Mouse (Mus musculus): ENCODE measurements around the gene Carm1. TPM values are rescaled to one million over a fixed set of nuclear protein-coding genes. Genes with fewer than 3 reads are reported as not detected.
"Not testable (repeated sequence)": the region's sequence is repeated elsewhere in the genome, so short reads cannot be mapped to it uniquely, and the experiment has no call there.

Gene Carm1
- polyA plus RNA-seq, 1 experiment from 2014 or later = 26.2 TPM

DNA sequence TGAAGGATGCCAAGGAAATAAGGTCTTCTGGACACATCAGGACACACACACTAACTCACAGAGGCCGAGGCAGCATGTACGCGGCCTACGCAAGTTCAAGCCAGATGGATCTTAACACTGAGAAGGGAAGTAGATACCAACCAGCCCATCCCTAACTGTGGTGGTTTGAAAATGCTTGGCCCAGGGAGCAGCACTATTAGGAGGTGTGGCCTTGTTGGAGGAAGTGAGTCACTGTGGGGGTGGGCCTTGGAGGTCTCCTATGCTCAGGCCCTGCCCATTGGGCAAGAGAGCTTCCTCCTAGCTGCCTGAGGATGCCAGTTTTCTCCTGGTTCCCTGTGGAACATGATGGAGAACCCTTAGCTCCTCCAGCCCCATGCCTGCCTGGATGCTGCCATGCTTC lies 33.2 kb upstream of the Carm1 start:
- 96% methylated on average over 4 of the region's 4 CpGs for WGBS
- ATAC-seq (replicated peaks; ENCODE audit: insufficient number of reproducible peaks, insufficient read depth, low FRiP score, low read depth) = no peak
- H3K9me3 ChIP-seq (replicated peaks) = no peaks in the 10 kb centered on the region

DNA sequence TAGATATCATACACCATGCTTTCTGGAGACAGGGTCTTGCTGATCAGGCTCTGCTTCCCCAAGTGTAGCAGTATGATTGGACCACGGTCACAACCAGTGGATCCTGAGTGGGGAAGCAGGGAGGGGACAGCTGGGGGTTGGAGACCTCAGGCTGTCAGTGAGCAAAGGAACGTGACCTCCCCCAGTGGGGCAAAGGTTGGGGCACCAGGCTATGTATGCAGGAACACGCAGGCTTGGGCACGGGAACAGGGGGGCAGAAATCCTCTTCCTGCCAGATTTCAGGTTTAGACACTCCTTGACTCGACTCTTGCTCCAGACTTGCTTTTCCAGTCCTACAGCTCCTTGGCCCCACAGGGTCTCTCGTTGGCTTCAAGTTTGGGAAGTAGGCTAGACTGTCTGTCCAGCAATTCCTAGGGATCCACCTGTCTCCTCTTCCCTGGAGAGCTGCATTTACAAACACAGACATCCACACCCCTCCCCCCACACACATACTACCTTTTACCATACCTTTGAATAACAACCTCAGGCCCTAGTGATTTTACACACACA lies 28.7 kb upstream of the Carm1 start:
- Histone ChIP-seq H3K4me2 (no peak overlapping the region), H3K9ac (no peak overlapping the region), H3K27ac (no peak overlapping the region), H3K9me3 (replicated peaks) (no peaks in the 10 kb centered on the region), H3K4me3 (no peak overlapping the region), H3K27me3 (no peaks in the 10 kb centered on the region), H3K4me1 (replicated peaks) (no peaks in the 10 kb centered on the region), H3K36me3 (no peaks in the 10 kb centered on the region)
- ATAC-seq (replicated peaks; ENCODE audit: insufficient number of reproducible peaks, insufficient read depth, low FRiP score, low read depth) = no peak
- WGBS = 72% methylated on average over 6 of the region's 6 CpGs

More for the DNA sequence above, 33.2 kb upstream of the Carm1 start:
- Histone ChIP-seq H3K4me1 (replicated peaks) (peaks cover 14% of the 10 kb centered on the region), H3K9ac (no peak overlapping the region), H3K36me3 (peaks cover 4% of the 10 kb centered on the region; the same call in 1 of the 2 replicates), H3K27me3 (no peaks in the 10 kb centered on the region), H3K4me3 (no peak overlapping the region), H3K27ac (no peak overlapping the region), H3K4me2 (no peak overlapping the region)

- not testable (repeated sequence) for H3K4me2 ChIP-seq; H3K36me3 ChIP-seq; H3K9me3 ChIP-seq (replicated peaks); H3K27ac ChIP-seq; H3K27me3 ChIP-seq; ATAC-seq (replicated peaks; ENCODE audit: insufficient number of reproducible peaks, insufficient read depth, low FRiP score, low read depth); H3K9ac ChIP-seq; H3K4me3 ChIP-seq; H3K4me1 ChIP-seq (replicated peaks)
- 83% methylated on average over 6 of the region's 6 CpGs for WGBS
These were observed 28.0 kb upstream of the Carm1 start for GRCm38 (mm10) chr9:21518690-21519089.

- H3K4me2 ChIP-seq = no peak overlapping the region
- H3K9me3 ChIP-seq (replicated peaks) = no peaks in the 10 kb centered on the region
- H3K4me3 ChIP-seq = no peak overlapping the region
- peaks cover 6% of the 10 kb centered on the region; the same call in 1 of the 2 replicates for H3K4me1 ChIP-seq (replicated peaks)
- no peak overlapping the region for H3K9ac ChIP-seq
- no peaks in the 10 kb centered on the region for H3K27me3 ChIP-seq
- whole genome bisulfite sequencing = 65% methylated on average over 7 of the region's 7 CpGs
- no peak overlapping the region for H3K27ac ChIP-seq
- no peaks in the 10 kb centered on the region for H3K36me3 ChIP-seq
- no peak for ATAC-seq (replicated peaks; ENCODE audit: insufficient number of reproducible peaks, insufficient read depth, low FRiP score, low read depth)
These were observed 21.4 kb upstream of the Carm1 start for GRCm38 (mm10) chr9:21525142-21525936.

DNA sequence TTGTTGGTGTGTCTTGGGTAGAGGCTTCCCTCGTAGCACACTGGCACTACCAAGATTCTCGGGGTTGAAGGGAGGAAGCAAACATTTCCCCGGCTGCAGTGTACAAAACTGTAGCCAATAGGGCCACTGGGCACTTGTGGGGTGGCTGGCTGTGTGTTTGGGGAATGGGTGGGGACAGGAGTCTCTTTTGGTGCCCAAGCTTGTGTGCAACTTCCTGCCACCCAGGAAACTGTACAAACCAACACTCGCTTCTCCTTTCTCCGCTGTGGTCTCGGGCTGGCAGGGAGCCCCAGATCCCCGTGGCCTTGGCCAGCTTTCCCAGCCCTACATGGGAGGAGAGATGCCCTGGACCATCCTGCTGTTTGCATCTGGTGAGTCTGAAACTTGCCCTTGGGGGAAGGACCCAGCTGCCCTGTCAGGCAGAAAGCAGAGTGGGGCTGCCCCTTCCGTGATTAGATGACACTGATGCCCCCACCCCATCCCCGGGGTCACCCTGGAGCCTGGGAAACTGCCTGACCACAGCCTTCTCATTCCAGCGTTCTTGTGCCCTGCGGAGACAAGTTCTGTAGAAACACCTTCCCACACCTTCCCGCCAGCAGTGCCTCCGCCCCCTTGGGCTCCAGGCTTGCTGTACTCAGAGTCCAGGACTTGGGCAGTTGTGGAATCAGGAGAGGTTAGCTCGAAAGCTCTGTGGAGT lies 20.6 kb upstream of the Carm1 start, which contains the start of gene AB124611:
AB124611 (plus strand) TSS at position 240 of the 697 bp plus-strand sequence.
- 54% methylated on average over 14 of the region's 14 CpGs for WGBS
- no peak for ATAC-seq (replicated peaks; ENCODE audit: insufficient number of reproducible peaks, insufficient read depth, low FRiP score, low read depth)

DNA sequence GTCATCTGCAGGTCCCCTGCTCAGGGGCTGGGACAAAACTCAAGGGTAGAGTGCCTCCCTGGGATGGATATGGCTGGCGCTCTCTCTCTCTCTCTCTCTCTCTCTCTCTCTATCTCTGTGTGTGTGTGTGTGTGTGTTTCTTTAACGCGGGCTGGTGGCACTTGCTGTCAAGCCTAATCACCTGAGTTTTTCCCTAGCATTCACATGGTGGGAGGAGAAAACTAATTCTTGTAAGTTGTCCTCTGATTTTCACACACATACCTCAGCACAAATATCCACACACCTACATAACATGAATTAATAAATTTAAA lies 20.1 kb upstream of the Carm1 start:
- Histone ChIP-seq H3K27me3 (no peaks in the 10 kb centered on the region), H3K9ac (peak overlapping the region; percentile 14; the same call in 1 of the 2 replicates), H3K4me1 (replicated peaks) (peaks cover 6% of the 10 kb centered on the region; the same call in 1 of the 2 replicates), H3K27ac (no peak overlapping the region), H3K9me3 (replicated peaks) (no peaks in the 10 kb centered on the region), H3K4me3 (no peak overlapping the region), H3K36me3 (no peaks in the 10 kb centered on the region), H3K4me2 (peak overlapping the region; percentile 24; the same call in 1 of the 2 replicates)
- ATAC-seq (replicated peaks; ENCODE audit: insufficient number of reproducible peaks, insufficient read depth, low FRiP score, low read depth) = no peak
- 38% methylated on average over 3 of the region's 3 CpGs for WGBS

More for the DNA sequence above, 20.6 kb upstream of the Carm1 start, which contains the start of gene AB124611:
- Histone ChIP-seq H3K9me3 (replicated peaks) (no peaks in the 10 kb centered on the region), H3K27ac (0 out of 2 replicates have a peak within 1 kb of the TSS, but pooled peaks have one; percentile 9), H3K4me1 (replicated peaks) (peaks cover 6% of the 10 kb centered on the region; the same call in 1 of the 2 replicates), H3K27me3 (no peaks in the 10 kb centered on the region), H3K36me3 (no peaks in the 10 kb centered on the region), H3K4me3 (peak within 1 kb of the TSS; percentile 16; the same call in 1 of the 2 replicates), H3K9ac (peak within 1 kb of the TSS; percentile 14; the same call in 1 of the 2 replicates), H3K4me2 (peak within 1 kb of the TSS; percentile 24; the same call in 1 of the 2 replicates)

DNA sequence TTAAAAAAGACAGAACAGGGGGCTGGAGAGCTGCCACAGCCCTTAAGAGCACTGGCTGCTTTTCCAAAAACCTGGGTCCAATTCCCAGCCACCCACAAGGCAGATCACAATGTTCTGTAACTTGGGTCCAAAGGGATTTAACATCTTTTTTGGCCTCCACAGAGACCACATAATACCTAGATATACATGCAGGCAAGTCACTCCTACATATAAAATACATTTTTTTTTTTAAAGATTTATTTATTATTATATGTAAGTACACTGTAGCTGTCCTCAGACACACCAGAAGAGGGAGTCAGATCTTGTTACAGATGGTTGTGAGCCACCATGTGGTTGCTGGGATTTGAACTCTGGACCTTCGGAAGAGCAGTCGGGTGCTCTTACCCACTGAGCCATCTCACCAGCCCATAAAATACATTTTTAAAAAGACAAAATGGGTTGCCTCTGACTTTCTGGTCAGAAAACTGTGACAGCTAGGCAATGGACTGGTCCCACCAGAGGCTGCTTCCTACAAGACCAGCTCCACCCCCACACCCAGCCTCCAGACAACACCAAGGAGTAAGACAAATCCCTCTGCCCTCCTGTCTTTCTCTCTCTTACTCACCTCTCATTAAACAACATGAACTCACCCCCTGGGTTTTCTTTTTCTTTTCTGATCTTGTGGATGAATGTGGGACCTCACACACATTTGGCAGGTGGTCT lies 19.4 kb upstream of the Carm1 start:
- no peak overlapping the region for H3K4me3 ChIP-seq
- no peak overlapping the region for H3K4me2 ChIP-seq
- no peak for ATAC-seq (replicated peaks; ENCODE audit: insufficient number of reproducible peaks, insufficient read depth, low FRiP score, low read depth)
- 82% methylated on average over 2 of the region's 2 CpGs for WGBS
- H3K27ac ChIP-seq = no peak overlapping the region
- no peaks in the 10 kb centered on the region for H3K9me3 ChIP-seq (replicated peaks)
- no peaks in the 10 kb centered on the region for H3K36me3 ChIP-seq
- H3K27me3 ChIP-seq = no peaks in the 10 kb centered on the region
- no peak overlapping the region for H3K9ac ChIP-seq
- peaks cover 6% of the 10 kb centered on the region; the same call in 1 of the 2 replicates for H3K4me1 ChIP-seq (replicated peaks)

DNA sequence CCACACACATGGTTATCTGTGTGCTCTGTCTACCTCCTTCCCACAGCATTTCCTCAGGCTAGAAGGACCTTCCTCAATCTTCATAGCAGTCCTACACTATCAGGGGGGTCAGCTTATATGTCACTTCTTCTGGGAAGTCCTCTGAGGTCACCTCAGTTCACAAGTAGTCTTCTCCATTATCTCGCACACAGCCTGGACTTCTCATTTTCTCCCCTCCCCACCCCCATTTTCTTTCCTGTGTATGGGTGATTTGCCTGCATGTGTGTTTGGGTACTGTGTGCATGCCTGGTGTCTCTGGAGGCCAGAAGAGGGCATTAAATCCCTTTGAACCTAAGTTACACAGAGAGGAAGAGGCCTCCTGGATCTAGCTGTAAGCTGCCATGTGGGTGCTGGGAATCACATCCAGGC lies 18.8 kb upstream of the Carm1 start:
- no peak overlapping the region for H3K27ac ChIP-seq
- no peak overlapping the region for H3K4me2 ChIP-seq
- H3K27me3 ChIP-seq = no peaks in the 10 kb centered on the region
- H3K9me3 ChIP-seq (replicated peaks) = no peaks in the 10 kb centered on the region
- no peaks in the 10 kb centered on the region for H3K36me3 ChIP-seq
- H3K4me3 ChIP-seq = no peak overlapping the region
- H3K9ac ChIP-seq = no peak overlapping the region
- no peak for ATAC-seq (replicated peaks; ENCODE audit: insufficient number of reproducible peaks, insufficient read depth, low FRiP score, low read depth)
- H3K4me1 ChIP-seq (replicated peaks) = peaks cover 6% of the 10 kb centered on the region; the same call in 1 of the 2 replicates
- 59% methylated on average over 1 of the region's 1 CpGs for WGBS

DNA sequence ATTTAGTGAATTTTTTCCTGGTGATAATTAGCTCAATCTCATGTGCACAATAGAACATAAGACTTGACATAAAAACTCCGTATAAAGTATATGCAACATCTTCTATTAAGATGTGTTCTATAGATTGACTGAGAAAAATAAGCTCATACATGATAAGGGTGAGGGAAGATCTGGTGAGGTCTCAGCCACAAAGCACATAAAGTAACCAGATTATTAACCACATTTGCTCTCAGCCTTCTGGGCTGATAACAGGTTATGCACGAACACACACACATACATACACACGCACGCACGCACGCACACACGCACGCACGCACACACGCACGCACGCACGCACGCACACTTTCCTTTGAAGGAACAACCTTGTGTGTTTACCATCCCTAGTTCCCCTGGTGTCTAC lies 10.2 kb upstream of the Carm1 start:
- no peak overlapping the region for H3K4me2 ChIP-seq
- H3K27me3 ChIP-seq = no peaks in the 10 kb centered on the region
- no peaks in the 10 kb centered on the region for H3K36me3 ChIP-seq
- ATAC-seq (replicated peaks; ENCODE audit: insufficient number of reproducible peaks, insufficient read depth, low FRiP score, low read depth) = no peak
- H3K9me3 ChIP-seq (replicated peaks) = no peaks in the 10 kb centered on the region
- H3K27ac ChIP-seq = no peak overlapping the region
- 89% methylated on average over 14 of the region's 14 CpGs for WGBS
- peaks cover 3% of the 10 kb centered on the region; the same call in 1 of the 2 replicates for H3K4me1 ChIP-seq (replicated peaks)
- no peak overlapping the region for H3K4me3 ChIP-seq
- H3K9ac ChIP-seq = no peak overlapping the region

- H3K4me1 ChIP-seq (replicated peaks) = peaks cover 3% of the 10 kb centered on the region; the same call in 1 of the 2 replicates
- 73% methylated on average over 4 of the region's 4 CpGs for WGBS
- H3K9ac ChIP-seq = no peak overlapping the region
- no peak overlapping the region for H3K4me3 ChIP-seq
- no peaks in the 10 kb centered on the region for H3K27me3 ChIP-seq
- H3K9me3 ChIP-seq (replicated peaks) = no peaks in the 10 kb centered on the region
- ATAC-seq (replicated peaks; ENCODE audit: insufficient number of reproducible peaks, insufficient read depth, low FRiP score, low read depth) = no peak
- H3K27ac ChIP-seq = no peak overlapping the region
- H3K4me2 ChIP-seq = no peak overlapping the region
- no peaks in the 10 kb centered on the region for H3K36me3 ChIP-seq
These were observed 9.7 kb upstream of the Carm1 start for GRCm38 (mm10) chr9:21537009-21537408.

Measured in heart, embryonic 15.5 days (tissue).